Mouse (Mus musculus): Measurements from ENCODE around the gene Sema3b. TPM values are rescaled to one million over a fixed set of nuclear protein-coding genes. Genes with fewer than 3 reads are reported as not detected.

Gene Sema3b
- total RNA-seq, 2 experiments from 2014 or later: 2.7 to 2.9 TPM

DNA sequence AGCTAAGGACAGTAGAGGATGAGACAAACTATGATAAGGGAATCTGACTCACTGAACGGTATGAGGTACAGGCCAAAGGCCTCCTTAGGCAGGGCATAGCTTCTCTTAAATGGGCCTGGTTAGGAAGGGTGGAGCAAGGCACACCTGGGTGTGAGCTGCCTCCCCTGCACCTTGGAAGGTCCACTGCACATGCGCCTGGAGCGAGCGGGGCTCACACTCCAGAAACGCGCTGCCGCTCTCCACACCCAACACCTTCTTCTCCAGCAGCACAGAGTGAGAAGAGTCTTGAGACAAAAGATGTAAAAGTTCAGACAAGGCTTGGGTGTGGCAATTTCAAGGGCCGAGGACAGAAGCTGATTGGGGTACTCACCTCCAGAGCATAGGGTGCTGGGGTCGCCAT lies 9.6 kb downstream of the Sema3b start:
- no peak for DNase-seq (ENCODE audit: extremely low spot score in 1 of 2, low spot score in 2 of 2)
- intact Hi-C loops (cut with DNase I): no loop called here

DNA sequence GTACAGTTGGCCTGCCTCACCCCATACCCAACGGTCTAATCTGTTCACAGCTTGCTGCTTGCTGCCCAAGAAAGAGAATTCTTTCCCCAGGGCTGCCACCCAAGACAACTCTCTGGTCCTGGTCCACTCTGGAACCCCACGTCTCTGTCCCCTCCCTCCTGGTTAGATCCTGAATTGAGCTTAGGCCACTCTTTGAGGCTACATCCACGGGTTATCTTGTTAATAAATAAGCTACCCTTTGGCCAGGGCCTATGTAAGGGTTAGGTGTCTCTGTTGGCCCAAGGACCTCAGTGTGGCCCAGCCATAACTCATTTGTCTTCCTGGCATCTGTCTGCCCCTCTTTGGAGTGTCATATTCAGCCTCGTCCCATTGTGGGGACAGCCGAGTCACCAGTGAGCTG lies 10.6 kb downstream of the Sema3b start:
- intact Hi-C loops (cut with DNase I): no loop called here
- DNase-seq (ENCODE audit: extremely low spot score in 1 of 2, low spot score in 2 of 2): no peak

DNA sequence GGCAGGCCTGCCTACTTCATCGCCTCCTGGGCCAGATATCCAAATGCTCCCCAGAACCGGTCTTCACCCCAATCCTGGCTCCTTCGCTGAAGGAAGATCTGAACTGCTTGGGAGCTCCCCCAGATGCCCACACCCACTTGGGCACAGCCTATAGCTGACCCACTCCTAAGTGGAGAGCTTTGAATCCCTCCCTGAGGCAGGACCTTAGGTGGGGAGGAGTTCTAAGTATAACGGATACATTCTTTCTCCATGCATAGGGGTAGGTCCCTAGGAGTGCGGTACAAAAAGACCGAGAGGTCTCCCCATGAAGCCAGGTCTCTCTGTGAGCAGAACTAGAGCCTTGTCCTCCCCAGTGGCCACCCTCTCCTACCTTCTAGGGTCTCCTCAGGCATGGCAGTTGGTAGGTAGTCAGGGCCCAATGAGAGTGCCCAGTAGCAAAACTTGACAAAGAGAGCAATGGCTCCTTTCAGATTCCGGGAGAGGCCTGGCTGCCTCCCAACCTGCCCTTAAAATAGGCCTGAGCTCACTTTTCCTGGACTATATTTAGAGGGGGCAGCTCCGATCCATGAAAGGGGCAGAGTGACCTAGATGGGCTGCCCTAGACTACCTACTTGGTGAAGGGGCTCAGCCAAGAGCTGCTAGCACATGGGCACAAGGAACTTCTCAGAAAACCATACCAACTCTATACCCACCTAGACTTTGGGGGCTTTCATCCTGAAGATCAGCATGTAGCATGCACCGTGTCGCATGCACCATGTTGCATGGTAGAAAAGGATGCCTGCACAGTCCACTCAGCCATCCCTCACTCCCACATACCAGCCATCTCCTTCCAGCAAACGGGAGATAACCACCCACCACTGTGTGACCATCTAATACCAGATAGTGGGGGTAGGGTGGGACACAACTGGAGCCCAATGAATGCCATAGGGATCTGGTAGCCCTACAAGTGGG lies 12.1 kb downstream of the Sema3b start:
- DNase-seq (ENCODE audit: extremely low spot score in 1 of 2, low spot score in 2 of 2): no peak
- intact Hi-C loops (cut with DNase I): no loop called here

GRCm38 (mm10) chr9:107594281-107595062 lies 14.6 kb downstream of the Sema3b start:
- intact Hi-C loops (cut with DNase I): no loop called here
- no peak for DNase-seq (ENCODE audit: extremely low spot score in 1 of 2, low spot score in 2 of 2)

- intact Hi-C loops (cut with DNase I): no loop called here
- DNase-seq (ENCODE audit: extremely low spot score in 1 of 2, low spot score in 2 of 2): no peak
These were observed 15.7 kb downstream of the Sema3b start for GRCm38 (mm10) chr9:107593101-107593976.

DNA sequence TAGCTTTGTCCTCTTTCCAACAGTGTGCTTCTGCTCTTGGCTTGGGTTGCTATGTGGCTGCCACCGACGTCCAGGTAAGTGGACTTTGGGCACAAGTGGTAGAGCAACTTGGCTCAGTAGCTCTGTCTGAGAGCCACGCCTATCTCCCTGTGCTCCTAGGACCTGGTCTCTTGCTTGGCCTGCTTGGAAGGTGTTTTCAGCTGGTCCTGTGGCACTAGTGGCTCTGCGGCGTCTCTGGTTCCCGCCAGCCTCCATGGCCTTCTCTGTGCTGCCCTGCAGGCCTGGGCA lies 18.3 kb downstream of the Sema3b start:
- DNase-seq (ENCODE audit: extremely low spot score in 1 of 2, low spot score in 2 of 2): no peak
- intact Hi-C loops (cut with DNase I): no loop called here

GRCm38 (mm10) chr9:107590058-107590772 lies 18.8 kb downstream of the Sema3b start:
- intact Hi-C loops (cut with DNase I): no loop called here
- no peak for DNase-seq (ENCODE audit: extremely low spot score in 1 of 2, low spot score in 2 of 2)

- intact Hi-C loops (cut with DNase I): no loop called here
- DNase-seq (ENCODE audit: extremely low spot score in 1 of 2, low spot score in 2 of 2): peak in 1 of 2 experiments; percentile 68
These were observed 21.0 kb downstream of the Sema3b start for GRCm38 (mm10) chr9:107587833-107588639.

DNA sequence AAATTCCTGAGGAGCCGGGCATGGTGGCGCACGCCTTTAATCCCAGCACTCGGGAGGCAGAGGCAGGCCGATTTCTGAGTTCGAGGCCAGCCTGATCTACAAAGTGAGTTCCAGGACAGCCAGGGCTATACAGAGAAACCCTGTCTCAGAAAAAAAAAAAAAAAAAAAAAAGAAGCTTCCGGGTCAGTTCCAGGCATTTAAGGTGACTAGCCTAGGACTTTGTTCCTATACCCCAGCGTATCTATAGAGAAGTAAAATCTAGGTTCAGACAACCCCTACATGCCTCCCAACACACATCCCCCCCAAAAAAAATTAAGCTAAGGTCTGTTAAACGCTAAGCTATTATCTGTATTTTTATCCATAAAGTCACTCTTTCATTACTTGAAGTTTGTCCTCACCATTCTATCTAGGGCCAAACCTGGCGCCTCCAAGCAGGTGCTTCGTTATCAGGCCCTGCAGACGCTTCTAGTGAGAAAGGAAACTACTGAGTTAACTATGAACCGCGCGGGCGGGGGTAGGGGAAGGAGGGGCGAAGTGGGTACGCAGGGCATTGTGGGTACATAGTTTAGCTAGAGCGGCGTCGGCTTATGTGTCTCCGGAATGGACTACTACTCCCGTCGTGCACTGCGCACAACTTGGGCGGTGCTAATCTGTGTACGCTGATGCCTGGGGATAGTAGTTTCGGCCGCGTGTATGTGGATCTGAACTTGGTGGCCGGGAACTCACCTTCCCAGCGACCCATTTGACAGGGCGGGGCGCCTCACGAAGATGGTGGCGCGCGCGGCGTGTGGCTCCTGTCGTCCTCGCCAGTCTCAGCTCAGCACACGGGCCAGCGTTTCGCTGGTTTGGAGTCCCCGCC lies 21.8 kb downstream of the Sema3b start, which contains the start of gene Ifrd2:
Gene Ifrd2 (plus strand): TSS at position 669 of the 859 bp plus-strand sequence.
- DNase-seq (ENCODE audit: extremely low spot score in 1 of 2, low spot score in 2 of 2): peak; percentile 98
- intact Hi-C loops (cut with DNase I): no loop called here

GRCm38 (mm10) chr9:107586504-107586903 lies 22.5 kb downstream of the Sema3b start:
- intact Hi-C loops (cut with DNase I): no loop called here
- DNase-seq (ENCODE audit: extremely low spot score in 1 of 2, low spot score in 2 of 2): no peak

- intact Hi-C loops (cut with DNase I): no loop called here
- DNase-seq (ENCODE audit: extremely low spot score in 1 of 2, low spot score in 2 of 2): no peak
These were observed 25.9 kb downstream of the Sema3b start for GRCm38 (mm10) chr9:107583174-107583573.

DNA sequence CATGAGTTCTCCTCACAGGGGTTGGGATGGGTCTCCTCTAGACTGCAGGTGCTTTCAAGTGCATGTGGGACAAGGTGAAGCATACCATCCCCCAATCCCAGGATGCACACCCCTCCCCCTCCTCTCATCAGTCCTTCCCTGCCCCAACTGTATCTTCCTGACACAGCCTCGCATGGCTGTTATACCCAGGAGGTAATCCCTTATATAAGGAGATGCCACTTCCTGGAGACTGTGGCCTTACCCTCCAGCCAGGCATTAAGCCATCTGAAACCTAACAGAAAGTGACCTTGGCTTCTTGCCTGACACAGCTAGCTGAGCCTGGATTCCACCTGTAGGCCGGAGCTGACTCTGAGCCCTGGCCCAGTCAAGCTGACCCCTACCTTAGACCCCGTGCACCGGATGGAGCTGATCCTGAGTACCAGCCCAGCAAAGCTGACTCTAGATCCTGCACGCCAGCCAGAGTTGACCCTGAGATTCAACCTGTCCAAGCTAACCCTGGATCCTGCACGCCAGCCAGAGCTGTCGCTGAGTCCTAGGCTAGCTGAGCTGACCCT lies 26.4 kb downstream of the Sema3b start:
- intact Hi-C loops (cut with DNase I): no loop called here
- no peak for DNase-seq (ENCODE audit: extremely low spot score in 1 of 2, low spot score in 2 of 2)

DNA sequence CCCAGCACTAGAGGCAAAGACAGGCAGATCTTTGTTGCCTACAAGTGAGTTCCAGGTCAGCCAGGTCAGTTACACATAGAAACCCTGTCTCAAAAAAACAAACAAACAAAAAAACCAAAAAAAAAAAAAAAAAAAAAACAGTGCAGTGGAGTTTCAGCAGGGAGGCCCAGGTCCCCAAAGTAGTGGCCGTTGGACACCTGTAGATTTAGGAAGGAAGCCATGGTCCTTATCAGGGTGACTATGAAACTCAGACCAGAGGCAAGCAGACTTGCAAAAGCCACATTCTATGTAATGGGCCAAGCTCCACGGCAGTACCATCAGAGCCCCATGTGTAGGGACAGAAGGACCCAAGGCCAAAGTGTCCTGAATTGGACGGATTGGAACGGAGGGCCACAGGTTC lies 27.4 kb downstream of the Sema3b start:
- no peak for DNase-seq (ENCODE audit: extremely low spot score in 1 of 2, low spot score in 2 of 2)
- intact Hi-C loops (cut with DNase I): no loop called here

DNA sequence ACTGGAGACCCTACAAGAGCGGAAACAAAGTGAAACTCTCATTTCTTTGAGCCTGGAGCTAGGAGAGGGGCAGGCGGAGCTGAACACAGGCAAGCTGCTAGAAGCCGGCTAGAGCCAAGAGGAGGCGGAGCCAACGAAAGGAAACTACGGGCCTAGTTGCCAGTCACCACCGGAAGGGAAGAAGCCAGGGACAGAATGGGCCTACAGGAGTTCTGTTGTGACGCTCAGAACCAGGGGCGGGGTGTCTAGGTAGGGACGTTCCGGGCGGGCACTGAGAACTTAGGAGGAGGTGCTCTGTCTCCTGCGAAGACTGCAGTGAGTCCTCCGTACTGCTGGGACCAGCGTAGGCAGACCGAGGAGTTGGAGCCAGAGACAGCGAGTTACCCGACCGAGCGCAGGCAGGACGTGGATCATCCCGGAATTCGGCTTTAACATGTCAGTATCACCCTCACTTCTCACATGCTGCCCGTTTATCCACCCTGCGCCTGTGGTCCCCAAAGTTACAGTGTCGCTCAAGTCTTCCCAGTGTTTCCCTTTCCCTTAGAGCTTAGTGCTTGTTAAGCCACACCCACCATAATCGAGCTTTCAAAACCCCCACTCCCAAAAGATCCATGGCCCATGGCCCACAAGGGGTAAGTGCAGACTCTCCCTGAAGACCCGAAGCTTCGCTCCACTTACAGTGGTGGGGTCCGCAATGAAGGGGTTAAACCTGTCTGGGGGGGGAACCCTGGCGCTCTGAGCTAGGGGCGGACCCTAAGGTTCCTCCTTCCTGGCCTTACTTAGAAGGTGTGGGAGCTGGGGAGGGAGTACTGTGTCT lies 28.3 kb downstream of the Sema3b start, which contains the start of gene Hyal3:
Gene Hyal3 (plus strand): TSS at position 318 of the 817 bp plus-strand sequence.
- intact Hi-C loops (cut with DNase I): no loop called here
- DNase-seq (ENCODE audit: extremely low spot score in 1 of 2, low spot score in 2 of 2): peak; percentile 87 to 94

DNA sequence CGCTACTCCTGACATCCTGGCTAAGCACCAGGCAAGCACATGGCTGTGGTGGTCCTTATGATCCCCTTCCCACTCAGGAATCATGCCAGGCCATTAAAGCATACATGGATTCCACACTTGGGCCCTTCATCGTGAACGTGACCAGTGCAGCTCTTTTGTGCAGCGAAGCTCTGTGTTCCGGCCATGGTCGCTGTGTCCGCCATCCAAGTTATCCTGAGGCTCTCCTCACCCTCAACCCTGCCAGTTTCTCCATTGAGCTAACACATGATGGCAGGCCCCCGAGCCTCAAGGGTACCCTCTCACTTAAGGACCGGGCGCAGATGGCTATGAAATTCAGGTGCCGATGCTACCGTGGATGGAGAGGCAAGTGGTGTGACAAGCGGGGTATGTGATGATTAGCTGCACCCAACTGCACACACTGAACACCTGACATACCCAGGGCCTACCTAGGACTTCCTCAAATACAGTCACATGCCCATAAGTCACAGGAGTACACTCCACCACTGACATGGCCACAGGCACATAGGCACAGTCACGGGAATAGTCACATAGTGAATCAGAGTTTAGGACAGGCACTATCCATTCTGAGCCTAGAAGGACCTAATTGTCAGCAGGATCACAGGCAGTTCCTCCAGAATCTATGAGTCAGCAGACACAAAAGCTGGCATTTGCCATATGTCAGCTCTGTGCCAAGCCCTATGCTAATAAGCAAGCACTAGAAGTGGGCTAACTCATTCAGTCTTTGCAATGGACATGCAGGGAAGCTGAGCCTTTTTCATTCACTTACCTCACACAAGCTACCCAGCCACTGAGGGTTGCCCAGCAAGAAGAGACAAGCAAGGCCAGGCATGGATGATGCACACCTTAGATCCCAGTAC lies 29.8 kb downstream of the Sema3b start:
- intact Hi-C loops (cut with DNase I): no loop called here
- no peak for DNase-seq (ENCODE audit: extremely low spot score in 1 of 2, low spot score in 2 of 2)

Data from left cerebral cortex, postnatal 10 days (tissue).